Mouse (Mus musculus): ENCODE results near the gene Camk1.

DNA sequence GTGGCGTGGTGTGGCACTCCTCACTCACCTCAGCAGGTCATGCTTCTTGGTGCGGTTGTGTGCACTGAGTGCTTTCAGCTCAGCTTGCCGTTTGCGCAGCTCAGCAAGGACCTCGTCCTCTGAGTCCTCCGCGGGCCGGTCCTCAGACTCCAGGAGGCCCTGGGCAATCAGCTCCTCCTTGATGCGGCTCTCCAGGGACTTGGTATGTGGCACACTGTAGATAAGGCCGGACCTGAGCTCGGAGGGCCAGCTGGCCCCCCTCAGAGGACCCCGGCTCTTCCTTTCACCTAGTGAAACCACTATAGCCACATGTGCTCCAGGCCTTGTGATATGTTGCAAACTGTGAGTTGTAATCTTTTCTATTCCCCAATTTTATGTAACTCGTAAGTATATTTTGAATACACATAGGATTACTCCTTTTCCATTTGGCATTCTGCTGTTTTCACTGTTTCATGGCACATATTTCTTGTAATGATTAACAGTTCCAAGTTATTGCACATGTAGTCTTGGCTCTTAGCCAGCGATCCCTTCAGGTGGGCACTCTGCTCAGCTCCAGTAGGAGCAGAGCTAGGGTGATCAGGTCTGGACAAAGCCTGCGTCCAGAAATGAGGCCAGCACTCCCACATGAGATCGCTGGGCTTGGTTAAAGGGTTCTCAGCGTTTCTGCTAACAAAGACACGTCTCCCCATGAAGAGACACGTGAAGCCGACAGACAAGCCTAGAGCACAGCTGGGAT, 26.6 kb upstream of the Camk1 start:
- no peak for TF ChIP-seq EP300 (IDR thresholded peaks at IDR 0.05; ENCODE audit: low read depth in 1 of 2, low read length in 2 of 2)
- TF ChIP-seq POLR2A (IDR thresholded peaks at IDR 0.05; ENCODE audit: control insufficient read depth in 1 of 2, insufficient read depth in 1 of 2, low read depth in 1 of 2, low read length in 2 of 2, poor library complexity in 1 of 2), result no peak
- no peak for TF ChIP-seq CTCF (IDR thresholded peaks at IDR 0.05 in 2 of 3, conservative IDR thresholded peaks at IDR 0.05 in 1 of 3; ENCODE audit: control insufficient read depth in 1 of 3, insufficient read depth in 1 of 3, low read depth in 2 of 3, low read length in 3 of 3, poor library complexity in 1 of 3, severe bottlenecking in 1 of 3)
- no peak for TF ChIP-seq SMC3 (IDR thresholded peaks at IDR 0.05; ENCODE audit: low read depth, low read length)
